Mouse (Mus musculus) MEL (cell line): ENCODE measurements around the gene Lasp1.

Source experiments
- CTCF ChIP-seq, 3 experiments: IDR thresholded peaks in 2 of 3; conservative IDR thresholded peaks in 1 of 3; 2 replicates each; pipeline ENCODE4 v1.5.1; 2011 to 2012; ENCODE audit warnings: low read length in 3 of 3, low read depth in 2 of 3, mild to moderate bottlenecking in 2 of 3, improper control_type of control experiment in 1 of 3, inconsistent platforms in 1 of 3, mixed read lengths in 1 of 3, moderate library complexity in 1 of 3; ENCODE audit not compliant: control insufficient read depth in 1 of 3, insufficient read depth in 1 of 3, poor library complexity in 1 of 3, severe bottlenecking in 1 of 3
- ELF1 ChIP-seq: IDR thresholded peaks from 2 replicates; pipeline ENCODE4 v1.6.1; 2014; ENCODE audit warnings: low read depth, mild to moderate bottlenecking, inconsistent platforms, low read length, improper control_type of control experiment, moderate library complexity
- GABPA ChIP-seq: IDR thresholded peaks from 2 replicates; pipeline ENCODE4 v1.6.1; 2012; ENCODE audit warnings: low read depth, mild to moderate bottlenecking, inconsistent platforms, low read length, improper control_type of control experiment, moderate library complexity
- MAX ChIP-seq: IDR thresholded peaks from 2 replicates; pipeline ENCODE4 v1.6.1; 2011; ENCODE audit warnings: low read length, improper control_type of control experiment
- MXI1 ChIP-seq: IDR thresholded peaks from 2 replicates; pipeline ENCODE4 v1.6.1; 2011; ENCODE audit warnings: mild to moderate bottlenecking, low read depth, low read length, improper control_type of control experiment
- NELFE ChIP-seq: IDR thresholded peaks from 2 replicates; pipeline ENCODE4 v1.6.1; 2011; ENCODE audit warnings: low read depth, low read length, improper control_type of control experiment
- POLR2A ChIP-seq, 2 experiments: IDR thresholded peaks; 2 replicates each; pipeline ENCODE4 v1.6.1; 2011 to 2012; ENCODE audit warnings: low read length in 2 of 2, mild to moderate bottlenecking in 2 of 2, control low read depth in 1 of 2, improper control_type of control experiment in 1 of 2, low read depth in 1 of 2, moderate library complexity in 1 of 2; ENCODE audit not compliant: control insufficient read depth in 1 of 2, insufficient read depth in 1 of 2, poor library complexity in 1 of 2
- SMC3 ChIP-seq: IDR thresholded peaks from 2 replicates; pipeline ENCODE4 v1.6.1; 2011; ENCODE audit warnings: low read depth, low read length, improper control_type of control experiment

- no peak for TF ChIP-seq GABPA
- TF ChIP-seq POLR2A (IDR thresholded peaks at IDR 0.05; ENCODE audit: control insufficient read depth in 1 of 2, insufficient read depth in 1 of 2, low read depth in 1 of 2, low read length in 2 of 2, poor library complexity in 1 of 2) = no peak
- no peak for TF ChIP-seq CTCF (IDR thresholded peaks at IDR 0.05 in 2 of 3, conservative IDR thresholded peaks at IDR 0.05 in 1 of 3; ENCODE audit: control insufficient read depth in 1 of 3, insufficient read depth in 1 of 3, low read depth in 2 of 3, low read length in 3 of 3, poor library complexity in 1 of 3, severe bottlenecking in 1 of 3)
- no peak for TF ChIP-seq SMC3
- no peak for TF ChIP-seq ELF1
- no peak for TF ChIP-seq NELFE
- TF ChIP-seq MAX = no peak
- no peak for TF ChIP-seq MXI1
These were observed 18.1 kb downstream of the Lasp1 start for GRCm38 (mm10) chr11:97816916-97817315.
